Mouse (Mus musculus) limb, embryonic 14.5 days (tissue): ENCODE data around the gene Nanos3. TPM values are rescaled to one million over a fixed set of nuclear protein-coding genes. Genes with fewer than 3 reads are reported as not detected.

Experiments used
- ATAC-seq: fragments of 200-750 bp; cut with Nextera tagmentation; 2 replicates; pipeline ENCODE4 v1.8.0; 2017; ENCODE audit warnings: low read depth, moderate number of reproducible peaks, moderate TSS enrichment; ENCODE audit not compliant: low FRiP score
- DNase-seq: peaks from one replicate; pipeline ENCODE4 v3.0.0-alpha.2; 2015; ENCODE audit warnings: low spot score
- H3K27ac ChIP-seq: fragments of 300-500 bp; sonication (generic); replicated peaks from 2 replicates; pipeline ENCODE4 v1.5.1; 2014; ENCODE audit warnings: low read depth, mild to moderate bottlenecking, low read length, moderate library complexity, mixed read lengths
- H3K27me3 ChIP-seq: fragments of 300-500 bp; sonication (generic); 2 replicates; pipeline ENCODE4 v1.6.1; 2014; ENCODE audit warnings: low read length, mixed read lengths; ENCODE audit not compliant: control insufficient read depth, insufficient read depth
- H3K36me3 ChIP-seq: fragments of 300-500 bp; sonication (generic); 2 replicates; pipeline ENCODE4 v1.6.1; 2014; ENCODE audit warnings: mild to moderate bottlenecking, low read length, moderate library complexity, mixed read lengths; ENCODE audit not compliant: control insufficient read depth, insufficient read depth
- H3K4me1 ChIP-seq: fragments of 300-500 bp; sonication (generic); 2 replicates; pipeline ENCODE4 v1.6.1; 2014; ENCODE audit warnings: antibody characterized with exemption, low read length, mixed read lengths; ENCODE audit not compliant: control insufficient read depth, insufficient read depth
- H3K4me2 ChIP-seq: fragments of 300-500 bp; sonication (generic); replicated peaks from 2 replicates; pipeline ENCODE4 v1.6.1; 2014; ENCODE audit warnings: low read depth, mild to moderate bottlenecking, low read length, moderate library complexity; ENCODE audit not compliant: severe bottlenecking
- H3K4me3 ChIP-seq: fragments of 300-500 bp; sonication (generic); replicated peaks from 2 replicates; pipeline ENCODE4 v1.5.1; 2014; ENCODE audit warnings: low read length
- H3K9ac ChIP-seq: fragments of 300-500 bp; sonication (generic); 2 replicates; pipeline ENCODE4 v1.6.1; 2014; ENCODE audit warnings: mild to moderate bottlenecking, low read depth, low read length, moderate library complexity; ENCODE audit not compliant: severe bottlenecking
- H3K9me3 ChIP-seq: fragments of 300-500 bp; sonication (generic); 2 replicates; pipeline ENCODE4 v1.6.1; 2016; ENCODE audit warnings: low read length; ENCODE audit not compliant: control insufficient read depth
- POLR2A ChIP-seq: fragments of 200-500 bp; IDR thresholded peaks from 2 replicates; pipeline ENCODE4 v1.8.0; 2012; ENCODE audit warnings: inconsistent platforms, mild to moderate bottlenecking, moderate library complexity, borderline replicate concordance; ENCODE audit not compliant: insufficient read depth, insufficient read length; ENCODE audit errors: extremely low read depth
- WGBS: fragments of 180-500 bp; shearing (Covaris S2); extraction: QIAGEN DNeasy Blood & Tissue Kit; methylation state at CpG from one replicate; pipeline ENCODE4 v1.1.7; 2014; 5-methylcytosine and 5-hydroxymethylcytosine counted together
- polyA plus RNA-seq, 2 experiments: library from polyadenylated mRNA; depleted of rRNA in 1 of 2; stranded (reverse) in 1 of 2; unstranded in 1 of 2; fragments of >200 nt; fragmentation: Nextera tagmentation in 1 of 2; extraction: Ambion mirVana in 1 of 2; gene quantifications; 2 replicates each; pipeline versions ENCODE4 v1.2.1 to v1.2.3; 2012 to 2014

Gene Nanos3
- polyA plus RNA-seq, 2 experiments: 3.0 to 5.8 TPM

DNA sequence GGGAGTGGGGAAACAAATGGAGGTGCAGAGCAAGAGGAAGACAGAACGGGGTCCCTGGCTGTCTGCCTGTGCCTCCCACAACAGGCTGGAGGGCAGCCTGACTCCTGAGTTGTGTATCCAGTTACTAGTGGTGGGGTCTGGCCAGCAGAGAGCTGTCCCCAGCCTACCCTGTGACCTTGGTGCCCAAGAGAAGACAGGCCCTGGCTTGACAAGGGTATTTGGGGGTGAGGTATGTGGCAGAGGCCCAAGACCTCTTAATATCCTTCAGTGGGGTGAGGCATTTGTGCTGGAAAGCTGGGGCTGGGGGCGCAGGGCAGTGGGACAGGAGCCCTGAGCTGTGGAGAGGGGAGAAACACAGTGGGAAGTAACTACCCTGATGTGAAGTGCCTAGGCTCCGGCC lies 26.2 kb upstream of the Nanos3 start:
- Histone ChIP-seq H3K4me2 (no peak overlapping the region), H3K36me3 (peaks cover 86% of the 10 kb centered on the region), H3K9ac (no peak overlapping the region), H3K9me3 (no peaks in the 10 kb centered on the region), H3K4me1 (peaks cover 10% of the 10 kb centered on the region), H3K27me3 (no peaks in the 10 kb centered on the region), H3K4me3 (no peak overlapping the region), H3K27ac (no peak overlapping the region)
- no peak for TF ChIP-seq POLR2A
- ATAC-seq (no peak), DNase-seq (no peak)
- 97% methylated on average over 3 of the region's 3 CpGs for WGBS

DNA sequence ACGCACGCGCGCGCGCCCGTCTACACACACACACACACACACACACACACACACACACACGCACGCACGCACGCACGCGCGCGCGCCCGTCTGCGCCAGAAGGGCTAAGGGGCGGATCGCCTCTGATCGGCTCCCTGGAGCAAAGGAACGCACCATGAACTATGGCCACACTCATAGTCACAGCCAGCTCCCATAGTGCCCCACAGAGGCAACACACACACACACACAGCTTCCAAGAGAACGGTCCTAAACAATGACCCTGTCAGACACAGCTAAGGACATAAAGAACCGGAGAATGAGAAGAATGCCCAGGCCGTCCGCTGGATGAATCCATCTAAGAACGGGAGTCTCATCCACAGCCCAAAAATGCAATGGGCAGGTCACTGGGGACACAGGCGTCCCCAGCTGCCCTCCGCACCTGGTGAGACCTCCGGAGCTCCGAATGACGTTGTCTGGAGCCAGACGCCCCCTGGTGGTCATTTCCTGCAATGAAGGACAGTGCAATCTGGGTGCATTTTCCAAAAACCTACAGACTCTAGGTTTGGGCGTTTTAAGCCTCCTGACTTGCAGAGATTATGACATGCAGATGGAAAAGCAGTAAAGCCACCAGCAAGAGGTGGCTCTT lies 25.3 kb upstream of the Nanos3 start:
- peaks cover 10% of the 10 kb centered on the region for H3K4me1 ChIP-seq
- no peak for TF ChIP-seq POLR2A
- H3K4me3 ChIP-seq: no peak overlapping the region
- no peak overlapping the region for H3K4me2 ChIP-seq
- H3K36me3 ChIP-seq: peaks cover 84% of the 10 kb centered on the region
- WGBS: 62% methylated on average over 34 of the region's 34 CpGs
- no peaks in the 10 kb centered on the region for H3K27me3 ChIP-seq
- peak; percentile 66; the same call in 1 of the 2 replicates for ATAC-seq
- no peak overlapping the region for H3K9ac ChIP-seq
- H3K27ac ChIP-seq: no peak overlapping the region
- peak; percentile 84 for DNase-seq
- H3K9me3 ChIP-seq: no peaks in the 10 kb centered on the region

DNA sequence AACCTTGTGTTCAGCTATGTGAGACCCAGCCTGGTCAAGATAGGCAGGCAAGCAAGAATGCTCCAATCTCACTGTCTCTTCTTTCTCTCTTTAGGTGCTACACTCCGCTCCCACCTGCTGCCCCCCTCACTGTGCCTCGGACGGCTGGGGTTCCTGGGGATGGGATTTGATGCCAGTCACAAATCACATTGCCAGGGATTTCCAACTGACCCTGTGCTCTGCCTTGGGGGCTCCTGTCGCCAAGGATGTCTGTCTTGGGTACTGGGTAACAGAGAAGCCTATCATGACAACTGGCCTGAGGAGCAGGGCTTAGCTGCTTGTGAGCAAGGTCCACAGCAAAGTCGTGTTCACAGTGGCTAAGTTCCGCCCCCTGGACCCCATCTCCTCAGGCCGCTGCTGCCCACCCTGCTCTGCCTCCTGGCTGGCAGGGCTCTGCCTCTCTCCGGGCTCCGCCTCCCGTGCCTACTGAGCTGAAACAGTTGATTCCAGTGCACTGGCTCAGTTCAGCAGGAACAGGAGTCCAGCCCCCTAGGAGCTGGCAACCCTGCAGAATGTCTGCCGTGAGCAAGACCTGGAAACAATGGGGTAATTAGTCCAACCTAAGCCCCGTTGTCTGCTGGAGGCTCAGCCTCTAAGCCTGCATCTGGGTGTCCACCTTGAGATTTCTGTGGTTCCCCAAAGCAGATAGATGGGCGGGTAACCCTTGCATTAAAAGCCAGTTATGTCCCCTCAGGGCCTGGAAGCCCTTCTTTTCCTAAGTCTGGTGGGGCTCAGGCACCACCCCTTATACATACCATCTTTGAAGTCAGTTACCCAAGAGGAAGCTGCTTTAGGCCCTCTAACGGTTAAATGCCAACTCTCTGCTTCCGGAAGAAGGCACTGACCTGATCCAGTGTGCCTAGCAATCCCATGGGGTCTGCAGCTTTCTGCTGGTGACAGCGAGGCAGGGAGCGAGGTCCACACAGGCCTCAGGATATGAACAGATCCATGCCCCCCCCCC lies 23.7 kb upstream of the Nanos3 start:
- DNase-seq: no peak
- no peaks in the 10 kb centered on the region for H3K27me3 ChIP-seq
- no peak overlapping the region for H3K27ac ChIP-seq
- TF ChIP-seq POLR2A: no peak
- no peak for ATAC-seq
- peaks cover 81% of the 10 kb centered on the region for H3K36me3 ChIP-seq
- H3K4me3 ChIP-seq: no peak overlapping the region
- H3K4me2 ChIP-seq: no peak overlapping the region
- peaks cover 14% of the 10 kb centered on the region for H3K4me1 ChIP-seq
- H3K9ac ChIP-seq: no peak overlapping the region
- H3K9me3 ChIP-seq: no peaks in the 10 kb centered on the region
- WGBS: 53% methylated on average over 17 of the region's 17 CpGs

DNA sequence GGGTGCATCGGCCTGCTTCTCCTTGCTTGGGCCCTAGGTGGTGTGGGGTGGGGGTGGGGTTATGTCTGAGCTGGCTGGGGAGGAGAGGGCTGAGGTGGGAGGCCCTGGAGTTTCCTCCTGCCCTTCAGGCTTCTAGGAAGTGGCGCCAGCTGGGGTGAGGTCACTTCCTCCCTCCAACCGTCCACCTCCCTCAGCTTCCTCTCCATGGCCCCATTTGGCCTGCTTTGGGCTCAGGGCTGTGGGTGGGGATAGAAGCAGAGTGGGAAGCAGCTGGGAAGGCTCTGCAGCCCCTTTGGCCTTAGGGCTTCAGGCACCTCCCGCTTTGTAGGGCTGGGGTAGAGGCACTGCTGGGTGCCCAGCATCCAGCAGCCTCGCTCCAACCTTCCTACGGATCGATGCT lies 22.8 kb upstream of the Nanos3 start:
- Histone ChIP-seq H3K27ac (peak overlapping the region; percentile 58), H3K9ac (no peak overlapping the region), H3K36me3 (peaks cover 73% of the 10 kb centered on the region), H3K4me3 (no peak overlapping the region), H3K4me1 (peaks cover 14% of the 10 kb centered on the region), H3K9me3 (no peaks in the 10 kb centered on the region), H3K4me2 (no peak overlapping the region; the same call in 1 of the 2 replicates), H3K27me3 (no peaks in the 10 kb centered on the region)
- WGBS: 51% methylated on average over 7 of the region's 7 CpGs
- peak; percentile 40 for DNase-seq
- no peak for TF ChIP-seq POLR2A
- no peak for ATAC-seq

DNA sequence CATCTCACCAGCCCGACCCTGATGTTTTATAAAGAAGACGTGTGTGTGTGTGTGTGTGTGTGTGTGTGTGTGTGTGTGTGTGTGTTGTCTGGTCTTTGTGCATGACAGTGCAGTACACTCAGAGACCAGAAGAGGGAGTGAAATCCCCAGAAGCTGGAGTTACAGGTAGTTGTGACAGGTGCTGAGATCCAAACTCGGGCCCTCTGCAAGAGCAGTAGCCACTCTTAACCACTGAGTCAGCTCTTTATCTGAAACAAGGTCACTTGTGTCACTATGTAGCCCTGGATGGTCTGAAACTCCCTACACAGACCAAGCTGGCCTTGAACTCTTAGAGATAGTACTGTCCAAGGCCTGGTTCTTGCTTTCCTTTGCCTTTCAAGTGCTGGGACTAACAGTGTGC lies 21.6 kb upstream of the Nanos3 start:
- Histone ChIP-seq H3K27me3 (no peaks in the 10 kb centered on the region), H3K36me3 (peaks cover 61% of the 10 kb centered on the region), H3K9me3 (no peaks in the 10 kb centered on the region), H3K4me1 (peaks cover 26% of the 10 kb centered on the region), H3K9ac (no peak overlapping the region), H3K4me2 (no peak overlapping the region), H3K4me3 (no peak overlapping the region), H3K27ac (no peak overlapping the region)
- DNase-seq (no peak), ATAC-seq (no peak)
- no peak for TF ChIP-seq POLR2A
- WGBS: 95% methylated on average over 3 of the region's 3 CpGs
